8 mouse cellular contexts compared by ENCODE assay signal in the genomic region with DNA sequence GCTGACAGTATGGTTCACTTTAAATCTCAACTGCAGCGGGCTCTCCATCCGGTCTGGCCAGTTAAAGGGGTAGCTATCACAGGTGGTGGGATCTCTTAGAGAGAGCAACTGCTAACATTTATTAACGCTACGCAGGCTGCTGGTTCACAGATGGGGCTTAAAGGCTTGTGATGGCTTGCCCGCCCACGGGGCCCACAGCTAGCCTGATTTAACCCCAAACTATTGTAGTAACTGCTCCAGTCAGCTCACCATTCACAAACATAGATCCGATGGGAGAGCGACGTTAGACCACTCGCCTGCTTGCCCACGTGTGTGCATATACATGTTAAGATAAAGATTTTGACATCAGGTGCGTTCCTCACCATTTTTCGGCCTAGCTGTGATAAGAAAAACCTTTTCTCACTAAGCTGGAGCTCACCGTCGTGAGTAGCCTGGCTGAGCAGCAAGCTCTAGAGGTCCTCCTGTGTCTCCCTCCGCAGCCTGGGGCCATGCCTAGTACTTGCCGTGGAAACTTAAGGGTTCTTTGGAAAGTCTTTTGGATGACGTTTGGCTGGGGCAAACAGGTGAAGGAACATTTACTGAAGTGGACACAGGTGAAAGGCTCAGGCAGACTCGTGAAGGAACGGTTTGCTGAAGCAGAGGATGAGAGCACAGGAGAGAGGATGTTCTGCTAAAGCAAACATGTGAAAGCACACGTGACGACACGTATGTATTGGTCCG. TPM values are rescaled to one million over a fixed set of nuclear protein-coding genes. Genes with fewer than 3 reads are reported as not detected.
DNase-seq lines count a peak whose midpoint lies in the region; ATAC-seq and TF ChIP-seq lines count a peak whose summit lies in the region.

No protein-coding gene starts in this region.

- H3K4me3 ChIP-seq in kidney, adult 2 months (ENCODE audit: insufficient read depth, low read depth, low read length), result no peak overlapping the region
- no peak overlapping the region for H3K4me3 ChIP-seq in hindbrain, embryonic 12.5 days
- no peak overlapping the region for H3K4me3 ChIP-seq in midbrain, embryonic 14.5 days (replicated peaks; ENCODE audit: low read depth, low read length)

- peak overlapping the region; percentile 29; the same call in 1 of the 2 replicates for H3K9ac ChIP-seq in hindbrain, embryonic 12.5 days
- H3K9ac ChIP-seq in midbrain, embryonic 14.5 days (replicated peaks; ENCODE audit: low read length), result 0 out of 2 replicates have a peak overlapping the region, but pooled peaks have one; percentile 21

- 0 out of 2 replicates have a peak, but pooled peaks have one; percentile 12 for ATAC-seq in hindbrain, embryonic 12.5 days (ENCODE audit: low FRiP score)
- ATAC-seq in midbrain, embryonic 14.5 days (ENCODE audit: low FRiP score, low TSS enrichment), result no peak
- ATAC-seq in granulocyte monocyte progenitor cell, adult 5-6 weeks (replicated peaks; ENCODE audit: poor library complexity, severe bottlenecking), result no peak

- no peaks in the 10 kb centered on the region for H3K9me3 ChIP-seq in hindbrain, embryonic 12.5 days (replicated peaks)
- no peaks in the 10 kb centered on the region for H3K9me3 ChIP-seq in midbrain, embryonic 14.5 days (ENCODE audit: control insufficient read depth, low read length)

- no peaks in the 10 kb centered on the region for H3K27me3 ChIP-seq in kidney, adult 2 months (replicated peaks; ENCODE audit: control insufficient read depth, insufficient read depth, low read length)
- no peaks in the 10 kb centered on the region for H3K27me3 ChIP-seq in hindbrain, embryonic 12.5 days
- H3K27me3 ChIP-seq in midbrain, embryonic 14.5 days (ENCODE audit: control insufficient read depth, insufficient read depth, low read length), result no peaks in the 10 kb centered on the region

- H3K4me2 ChIP-seq in hindbrain, embryonic 12.5 days (replicated peaks), result peak overlapping the region; percentile 51
- H3K4me2 ChIP-seq in midbrain, embryonic 14.5 days (ENCODE audit: low read length), result peak overlapping the region; percentile 49

- no peaks in the 10 kb centered on the region for H3K36me3 ChIP-seq in kidney, adult 2 months (ENCODE audit: control insufficient read depth, insufficient read depth, low read length)
- no peaks in the 10 kb centered on the region for H3K36me3 ChIP-seq in hindbrain, embryonic 12.5 days
- H3K36me3 ChIP-seq in midbrain, embryonic 14.5 days (ENCODE audit: control insufficient read depth, insufficient read depth, low read length), result no peaks in the 10 kb centered on the region

- 75% methylated on average over 24 of the region's 24 CpGs for WGBS in kidney, adult 2 months
- 55% methylated on average over 24 of the region's 24 CpGs for WGBS in hindbrain, embryonic 12.5 days
- WGBS in midbrain, embryonic 14.5 days, result 45% methylated on average over 24 of the region's 24 CpGs

- no peak for TF ChIP-seq POLR2A in kidney, adult 2 months (IDR thresholded peaks at IDR 0.05; ENCODE audit: low read depth, low read length)

- DNase-seq in kidney, adult 2 months, result no peak
- DNase-seq in kidney, postnatal 25 days, result no peak
- peak; percentile 11 for DNase-seq in cerebellum, adult 8-10 months
- DNase-seq in midbrain, embryonic 14.5 days, result no peak
- no peak for DNase-seq in natural killer cell, adult 2 months (ENCODE audit: low spot score in 2 of 2)
- DNase-seq in adipocyte (ENCODE audit: low spot score), result no peak

- H3K4me1 ChIP-seq in kidney, adult 2 months (ENCODE audit: control insufficient read depth, insufficient read depth, low read length), result peaks cover 18% of the 10 kb centered on the region
- H3K4me1 ChIP-seq in hindbrain, embryonic 12.5 days, result peaks cover 15% of the 10 kb centered on the region
- H3K4me1 ChIP-seq in midbrain, embryonic 14.5 days (ENCODE audit: control insufficient read depth, insufficient read depth, low read length), result peaks cover 8% of the 10 kb centered on the region

- no peak for TF ChIP-seq CTCF in kidney, adult 2 months (conservative IDR thresholded peaks at IDR 0.05; ENCODE audit: insufficient read depth, insufficient read length, low read depth, low read length)

- peak overlapping the region; percentile 49 for H3K27ac ChIP-seq in kidney, adult 2 months (ENCODE audit: insufficient read depth, low read depth, low read length)
- H3K27ac ChIP-seq in hindbrain, embryonic 12.5 days, result peak overlapping the region; percentile 65; the same call in 1 of the 2 replicates
- H3K27ac ChIP-seq in midbrain, embryonic 14.5 days (replicated peaks; ENCODE audit: low read depth, low read length), result no peak overlapping the region

RNA-seq across cellular contexts. Expression of a gene that starts 13.8 kb away (rescaled TPM):
- 31.1 and 35.3 TPM in 2 replicates for polyA plus RNA-seq in kidney, adult 2 months (2012; rRNA removed)
- 12.7 and 13.4 TPM in 2 replicates for polyA plus RNA-seq in hindbrain, embryonic 12.5 days (2016; fragmentation: Nextera tagmentation; extraction: Ambion mirVana)
- 2.4 and 4.5 TPM in 2 replicates for polyA plus RNA-seq in midbrain, embryonic 14.5 days (2014; fragmentation: Nextera tagmentation; extraction: Ambion mirVana)
- 22.4 and 30.6 TPM in 2 replicates for total RNA-seq in granulocyte monocyte progenitor cell, adult 5-6 weeks (2014; fragmentation: Nextera tagmentation)
- total RNA-seq in granulocyte monocyte progenitor cell, adult 5-6 weeks (2017), result 21.0 and 22.5 TPM in 2 replicates
